8 mouse cellular contexts compared by ENCODE assay signal in genomic region chr6:31176368-31176767, GRCm38 (mm10).
DNase-seq lines count a peak whose midpoint lies in the region; TF ChIP-seq lines count a peak whose summit lies in the region.

No protein-coding gene starts in this region.

- intact Hi-C loops in left cerebral cortex, adult 2 months (cut with DNase I): loop anchor here (5.0 kb wide), 1 partner anchor 99 kb away; no protein-coding TSS in a partner anchor
- intact Hi-C loops in left cerebral cortex, postnatal 36 days (cut with DNase I): no loop called here

- H3K27ac ChIP-seq in left cerebral cortex, adult 2 months: no peak overlapping the region

- H3K4me3 ChIP-seq in left cerebral cortex, adult 2 months: no peak overlapping the region

- peak; percentile 70 to 73 for DNase-seq in cerebellum, postnatal 14 days
- no peak for DNase-seq in cerebellum, adult 9-10 months
- DNase-seq in left cerebral cortex, adult 2 months (ENCODE audit: extremely low spot score in 1 of 2, low spot score in 2 of 2): no peak
- DNase-seq in left cerebral cortex, adult 8-10 months (ENCODE audit: low spot score in 2 of 2): no peak
- peak; percentile 46 for DNase-seq in adipocyte (ENCODE audit: low spot score)
- DNase-seq in lung, postnatal 10 days: peak; percentile 65
- no peak for DNase-seq in urinary bladder, postnatal 36 days (ENCODE audit: low spot score in 2 of 2)
- DNase-seq in left cerebral cortex, postnatal 36 days (ENCODE audit: low spot score in 2 of 2): no peak

- peak; percentile 63 for TF ChIP-seq CTCF in left cerebral cortex, adult 2 months (IDR thresholded peaks at IDR 0.05)

Comparison
In these comparisons a context has a peak if more than half of its experiments do, and no peak if none do; other contexts are left out.
1. DNase-seq: peak in cerebellum, postnatal 14 days (2 of 2), adipocyte (single experiment) and lung, postnatal 10 days (single experiment); none in cerebellum, adult 9-10 months (single experiment), left cerebral cortex, adult 2 months (0 of 2), left cerebral cortex, adult 8-10 months (0 of 2), urinary bladder, postnatal 36 days (0 of 2) and left cerebral cortex, postnatal 36 days (0 of 2).